Mouse (Mus musculus) c-Kit-positive CD71-positive TER-119-positive erythroid progenitor cells, embryonic 14.5 days (primary cell): Measurements from ENCODE around the gene Traf3ip1.

Experiments used
- DNase-seq: peaks from one replicate; pipeline ENCODE4 v3.0.0-alpha.2; 2013; ENCODE audit warnings: low spot score

Gene Traf3ip1

GRCm38 (mm10) chr1:91533961-91534723 is 39.7 kb downstream of the Traf3ip1 start:
- DNase-seq: peak; percentile 67

- DNase-seq: no peak
These were observed 43.5 kb downstream of the Traf3ip1 start for GRCm38 (mm10) chr1:91537786-91538569.

- DNase-seq: no peak
These were observed 44.1 kb downstream of the Traf3ip1 start for GRCm38 (mm10) chr1:91538570-91538929.

- DNase-seq: peak; percentile 67
These were observed 44.8 kb downstream of the Traf3ip1 start for GRCm38 (mm10) chr1:91539246-91539645.

GRCm38 (mm10) chr1:91539704-91540270 is 45.3 kb downstream of the Traf3ip1 start:
- DNase-seq: peak; percentile 67

GRCm38 (mm10) chr1:91540271-91540826 is 45.9 kb downstream of the Traf3ip1 start, which contains the start of gene Asb1:
Gene Asb1, plus strand, starts transcription at chr1:91540544.
- DNase-seq: peak; percentile 98

- no peak for DNase-seq
These were observed 46.7 kb downstream of the Traf3ip1 start for GRCm38 (mm10) chr1:91541042-91541592.

GRCm38 (mm10) chr1:91543974-91544373 is 49.5 kb downstream of the Traf3ip1 start:
- no peak for DNase-seq

- DNase-seq: no peak
These were observed 50.8 kb downstream of the Traf3ip1 start for GRCm38 (mm10) chr1:91545226-91545625.

GRCm38 (mm10) chr1:91547567-91547966 is 53.1 kb downstream of the Traf3ip1 start:
- DNase-seq: no peak

- no peak for DNase-seq
These were observed 54.6 kb downstream of the Traf3ip1 start for GRCm38 (mm10) chr1:91549073-91549472.

- DNase-seq: no peak
These were observed 62.7 kb downstream of the Traf3ip1 start for GRCm38 (mm10) chr1:91557099-91557498.

GRCm38 (mm10) chr1:91561226-91561625 is 66.8 kb downstream of the Traf3ip1 start:
- no peak for DNase-seq

GRCm38 (mm10) chr1:91562977-91563590 is 68.6 kb downstream of the Traf3ip1 start:
- no peak for DNase-seq

GRCm38 (mm10) chr1:91564004-91564403 is 69.6 kb downstream of the Traf3ip1 start:
- no peak for DNase-seq

GRCm38 (mm10) chr1:91564598-91564997 is 70.2 kb downstream of the Traf3ip1 start:
- no peak for DNase-seq

- no peak for DNase-seq
These were observed 72.8 kb downstream of the Traf3ip1 start for GRCm38 (mm10) chr1:91567269-91567668.

- DNase-seq: no peak
These were observed 78.0 kb downstream of the Traf3ip1 start for GRCm38 (mm10) chr1:91572458-91572857.

- DNase-seq: no peak
These were observed 79.8 kb downstream of the Traf3ip1 start for GRCm38 (mm10) chr1:91574208-91574607.

GRCm38 (mm10) chr1:91577883-91578517 is 83.6 kb downstream of the Traf3ip1 start:
- DNase-seq: no peak
